8 mouse cellular contexts compared by ENCODE assay signal in genomic region chr5:38307255-38308101, GRCm38 (mm10). TPM values are rescaled to one million over a fixed set of nuclear protein-coding genes. Genes with fewer than 3 reads are reported as not detected.
DNase-seq lines count a peak whose midpoint lies in the region; ATAC-seq and TF ChIP-seq lines count a peak whose summit lies in the region.

No protein-coding gene starts in this region.

- TF ChIP-seq EP300 in lung, postnatal 0 days (IDR thresholded peaks at IDR 0.05) = no peak

- peak overlapping the region; percentile 70 for H3K27ac ChIP-seq in hindbrain, embryonic 10.5 days
- H3K27ac ChIP-seq in lung, postnatal 0 days (ENCODE audit: low read length) = no peak overlapping the region

- peak; percentile 82 for ATAC-seq in lung, postnatal 0 days

- H3K27me3 ChIP-seq in hindbrain, embryonic 10.5 days (ENCODE audit: insufficient read depth, poor library complexity, severe bottlenecking) = peaks cover 16% of the 10 kb centered on the region
- H3K27me3 ChIP-seq in lung, postnatal 0 days (replicated peaks; ENCODE audit: insufficient read depth, low read length) = no peaks in the 10 kb centered on the region

- no peaks in the 10 kb centered on the region for H3K36me3 ChIP-seq in hindbrain, embryonic 10.5 days
- no peaks in the 10 kb centered on the region for H3K36me3 ChIP-seq in lung, postnatal 0 days (ENCODE audit: insufficient read depth, low read length)

- peak; percentile 68 for DNase-seq in MEL-GATA-1-ER (ENCODE audit: extremely low read depth, low read depth)
- DNase-seq in cerebellum, adult 8-10 months = peak; percentile 92
- DNase-seq in forelimb bud, embryonic 11.5 days (ENCODE audit: low read depth, low spot score) = peak; percentile 90
- DNase-seq in hindbrain, embryonic 10.5 days (ENCODE audit: low spot score) = peak; percentile 89
- DNase-seq in layer of hippocampus, adult 9-11 months = peak; percentile 86
- DNase-seq in lung, postnatal 0 days (ENCODE audit: low spot score) = peak; percentile 89
- DNase-seq in ovary, postnatal 36 days (ENCODE audit: low spot score) = peak; percentile 85
- peak; percentile 87 for DNase-seq in thymus, postnatal 25 days

- 8% methylated on average over 26 of the region's 26 CpGs for WGBS in hindbrain, embryonic 10.5 days
- WGBS in lung, postnatal 0 days = 9% methylated on average over 26 of the region's 26 CpGs

- no peak overlapping the region for H3K9ac ChIP-seq in lung, postnatal 0 days (replicated peaks; ENCODE audit: low read depth)

- H3K4me2 ChIP-seq in lung, postnatal 0 days (replicated peaks; ENCODE audit: low read depth, low read length) = peak overlapping the region; percentile 58

- peak; percentile 96 for TF ChIP-seq CTCF in lung, postnatal 0 days (IDR thresholded peaks at IDR 0.05)

- peaks cover 5% of the 10 kb centered on the region for H3K4me1 ChIP-seq in hindbrain, embryonic 10.5 days (replicated peaks)
- H3K4me1 ChIP-seq in lung, postnatal 0 days (ENCODE audit: insufficient read depth, low read depth, low read length) = no peaks in the 10 kb centered on the region

- no peaks in the 10 kb centered on the region for H3K9me3 ChIP-seq in hindbrain, embryonic 10.5 days
- no peaks in the 10 kb centered on the region for H3K9me3 ChIP-seq in lung, postnatal 0 days (ENCODE audit: low read length)

- H3K4me3 ChIP-seq in hindbrain, embryonic 10.5 days = peak overlapping the region; percentile 52
- H3K4me3 ChIP-seq in lung, postnatal 0 days (ENCODE audit: low read depth, low read length) = peak overlapping the region; percentile 31; the same call in 1 of the 2 replicates

RNA-seq across cellular contexts. Expression of gene Drd5, which starts 11.7 kb away (rescaled TPM):
- polyA plus RNA-seq in hindbrain, embryonic 10.5 days (2016; fragmentation: Nextera tagmentation; extraction: Ambion mirVana) = not detected in 2 replicates
- not detected in 2 replicates for polyA plus RNA-seq in lung, postnatal 0 days (2015; fragmentation: Nextera tagmentation; extraction: Ambion mirVana)

RNA-seq across cellular contexts. Expression of gene Otop1, which starts 31.7 kb away (rescaled TPM):
- polyA plus RNA-seq in hindbrain, embryonic 10.5 days (2016; fragmentation: Nextera tagmentation; extraction: Ambion mirVana) = 0.06 and 0.07 TPM in 2 replicates
- polyA plus RNA-seq in lung, postnatal 0 days (2015; fragmentation: Nextera tagmentation; extraction: Ambion mirVana) = not detected in 2 replicates

RNA-seq across cellular contexts. Expression of gene Tmem128, which starts 47.5 kb away (rescaled TPM):
- 81.7 and 93.4 TPM in 2 replicates for polyA plus RNA-seq in hindbrain, embryonic 10.5 days (2016; fragmentation: Nextera tagmentation; extraction: Ambion mirVana)
- 94.7 and 113 TPM in 2 replicates for polyA plus RNA-seq in lung, postnatal 0 days (2015; fragmentation: Nextera tagmentation; extraction: Ambion mirVana)
